Mouse (Mus musculus) forebrain, embryonic 10.5 days (tissue): ENCODE measurements around the gene Lamb2. TPM values are rescaled to one million over a fixed set of nuclear protein-coding genes. Genes with fewer than 3 reads are reported as not detected.

Source experiments
- DNase-seq: peaks from one replicate; pipeline ENCODE4 v3.0.0-alpha.2; 2017; ENCODE audit warnings: low spot score; ENCODE audit errors: extremely low spot score
- H3K27ac ChIP-seq: fragments of 300-500 bp; sonication (generic); 2 replicates; pipeline ENCODE4 v1.5.1; 2016; ENCODE audit warnings: mild to moderate bottlenecking
- H3K27me3 ChIP-seq: fragments of 300-500 bp; sonication (generic); 2 replicates; pipeline ENCODE4 v1.6.1; 2016; ENCODE audit warnings: mild to moderate bottlenecking; ENCODE audit not compliant: poor library complexity, severe bottlenecking
- H3K36me3 ChIP-seq: fragments of 300-500 bp; sonication (generic); replicated peaks from 2 replicates; pipeline ENCODE4 v1.6.1; 2016; ENCODE audit warnings: mild to moderate bottlenecking, moderate library complexity
- H3K4me1 ChIP-seq: fragments of 300-500 bp; sonication (generic); 2 replicates; pipeline ENCODE4 v1.6.1; 2016
- H3K4me3 ChIP-seq: fragments of 300-500 bp; sonication (generic); 2 replicates; pipeline ENCODE4 v1.5.1; 2016; ENCODE audit warnings: mild to moderate bottlenecking, moderate library complexity
- H3K9me3 ChIP-seq: fragments of 300-500 bp; sonication (generic); 2 replicates; pipeline ENCODE4 v1.6.1; 2016; ENCODE audit warnings: mild to moderate bottlenecking, moderate library complexity
- WGBS: fragments of 180-500 bp; shearing (Covaris S2); methylation state at CpG from one replicate; pipeline ENCODE4 v1.1.7; 2016; 5-methylcytosine and 5-hydroxymethylcytosine counted together
- polyA plus RNA-seq: library from polyadenylated mRNA; unstranded; fragments of >200 nt; fragmentation: Nextera tagmentation; extraction: Ambion mirVana; gene quantifications from 2 replicates; pipeline ENCODE4 v1.2.1, GENCODE M21; 2016

The Lamb2 gene
- polyA plus RNA-seq, 1 experiment from 2014 or later: 34.8 TPM

GRCm38 (mm10) chr9:108488403-108488802 lies 8.9 kb downstream of the Lamb2 start:
- H3K9me3 ChIP-seq: no peaks in the 10 kb centered on the region
- no peak for DNase-seq
- 92% methylated on average over 17 of the region's 17 CpGs for WGBS

GRCm38 (mm10) chr9:108489215-108489614 lies 9.7 kb downstream of the Lamb2 start:
- Histone ChIP-seq H3K9me3 (no peaks in the 10 kb centered on the region), H3K4me1 (peaks cover 27% of the 10 kb centered on the region), H3K27ac (peak overlapping the region; percentile 95; the same call in 1 of the 2 replicates), H3K4me3 (peak overlapping the region; percentile 89; the same call in 1 of the 2 replicates), H3K27me3 (no peaks in the 10 kb centered on the region), H3K36me3 (peaks cover 83% of the 10 kb centered on the region)
- no peak for DNase-seq
- 96% methylated on average over 20 of the region's 20 CpGs for WGBS

More at GRCm38 (mm10) chr9:108488403-108488802, 8.9 kb downstream of the Lamb2 start:
- H3K36me3 ChIP-seq: peaks cover 83% of the 10 kb centered on the region
- no peaks in the 10 kb centered on the region for H3K27me3 ChIP-seq
- H3K4me3 ChIP-seq: no peak overlapping the region
- H3K27ac ChIP-seq: no peak overlapping the region
- H3K4me1 ChIP-seq: peaks cover 27% of the 10 kb centered on the region

DNA sequence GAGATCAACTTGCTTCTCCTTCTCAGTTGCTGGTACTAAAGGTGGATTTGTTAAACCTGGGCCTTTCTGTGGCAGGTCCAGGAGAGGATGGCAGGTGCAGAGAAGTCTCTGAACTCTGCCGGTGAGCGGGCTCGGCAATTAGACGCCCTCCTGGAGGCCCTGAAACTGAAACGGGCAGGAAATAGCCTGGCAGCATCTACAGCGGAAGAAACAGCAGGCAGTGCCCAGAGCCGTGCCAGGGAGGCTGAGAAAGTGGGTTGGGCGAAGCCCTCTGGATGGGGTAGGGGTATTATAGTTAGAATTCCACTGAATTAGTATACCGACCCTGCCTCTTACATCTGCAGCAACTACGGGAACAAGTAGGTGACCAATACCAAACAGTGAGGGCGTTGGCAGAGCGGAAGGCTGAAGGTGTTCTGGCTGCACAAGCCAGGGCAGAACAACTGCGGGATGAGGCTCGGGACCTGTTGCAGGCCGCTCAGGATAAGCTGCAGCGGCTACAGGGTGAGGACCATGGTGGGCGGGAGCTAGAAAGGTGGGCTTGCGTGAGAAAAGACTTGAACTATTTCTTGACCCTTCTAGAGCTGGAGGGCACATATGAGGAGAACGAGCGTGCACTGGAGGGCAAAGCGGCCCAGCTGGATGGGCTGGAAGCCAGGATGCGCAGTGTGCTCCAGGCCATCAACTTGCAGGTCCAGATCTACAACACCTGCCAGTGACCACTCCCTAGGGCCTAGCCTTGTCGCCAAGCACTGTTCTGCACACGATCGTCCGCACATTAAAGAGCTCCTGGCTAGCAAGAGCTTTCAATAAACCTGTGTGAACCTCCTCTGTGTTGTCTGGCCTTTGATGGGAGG lies 10.4 kb downstream of the Lamb2 start:
- peak; percentile 23 for DNase-seq
- H3K4me1 ChIP-seq: peaks cover 27% of the 10 kb centered on the region
- H3K27me3 ChIP-seq: no peaks in the 10 kb centered on the region
- H3K9me3 ChIP-seq: no peaks in the 10 kb centered on the region
- peaks cover 83% of the 10 kb centered on the region for H3K36me3 ChIP-seq
- peak overlapping the region; percentile 89 for H3K4me3 ChIP-seq
- H3K27ac ChIP-seq: peak overlapping the region; percentile 95
- 71% methylated on average over 26 of the region's 26 CpGs for WGBS

GRCm38 (mm10) chr9:108490559-108491285 lies 11.2 kb downstream of the Lamb2 start, which contains the start of gene Usp19:
Gene Usp19, plus strand, starts transcription at chr9:108490602.
- Histone ChIP-seq H3K36me3 (peaks cover 83% of the 10 kb centered on the region), H3K4me1 (peaks cover 27% of the 10 kb centered on the region), H3K27ac (peak within 1 kb of the TSS; percentile 95), H3K4me3 (peak within 1 kb of the TSS; percentile 89), H3K27me3 (no peaks in the 10 kb centered on the region), H3K9me3 (no peaks in the 10 kb centered on the region)
- under 1% methylated on average over 68 of the region's 69 CpGs for WGBS
- DNase-seq: peak; percentile 96

DNA sequence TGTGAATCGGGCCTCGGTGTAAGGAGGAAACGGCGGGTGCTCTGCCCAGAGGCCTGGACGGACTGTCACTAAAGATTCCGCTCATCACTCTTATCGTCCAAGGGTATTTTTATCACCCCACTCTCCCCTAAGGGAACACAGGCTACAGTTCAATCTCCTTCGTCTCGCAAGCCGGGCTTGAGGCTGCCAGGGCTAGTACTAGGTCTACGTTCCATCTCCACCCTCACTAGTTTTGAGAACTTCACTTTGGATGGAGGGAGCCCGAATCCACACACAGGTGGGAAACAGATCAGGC lies 11.7 kb downstream of the Lamb2 start:
- no peaks in the 10 kb centered on the region for H3K9me3 ChIP-seq
- peak overlapping the region; percentile 89 for H3K4me3 ChIP-seq
- peak overlapping the region; percentile 95 for H3K27ac ChIP-seq
- peaks cover 27% of the 10 kb centered on the region for H3K4me1 ChIP-seq
- DNase-seq: no peak
- H3K27me3 ChIP-seq: no peaks in the 10 kb centered on the region
- H3K36me3 ChIP-seq: peaks cover 83% of the 10 kb centered on the region
- 13% methylated on average over 12 of the region's 12 CpGs for WGBS

- peak overlapping the region; percentile 89 for H3K4me3 ChIP-seq
- H3K36me3 ChIP-seq: peaks cover 83% of the 10 kb centered on the region
- no peaks in the 10 kb centered on the region for H3K9me3 ChIP-seq
- H3K4me1 ChIP-seq: peaks cover 27% of the 10 kb centered on the region
- WGBS: 91% methylated on average over 16 of the region's 16 CpGs
- no peak overlapping the region for H3K27ac ChIP-seq
- no peak for DNase-seq
- H3K27me3 ChIP-seq: no peaks in the 10 kb centered on the region
Observed at GRCm38 (mm10) chr9:108492043-108492750, 12.7 kb downstream of the Lamb2 start.

DNA sequence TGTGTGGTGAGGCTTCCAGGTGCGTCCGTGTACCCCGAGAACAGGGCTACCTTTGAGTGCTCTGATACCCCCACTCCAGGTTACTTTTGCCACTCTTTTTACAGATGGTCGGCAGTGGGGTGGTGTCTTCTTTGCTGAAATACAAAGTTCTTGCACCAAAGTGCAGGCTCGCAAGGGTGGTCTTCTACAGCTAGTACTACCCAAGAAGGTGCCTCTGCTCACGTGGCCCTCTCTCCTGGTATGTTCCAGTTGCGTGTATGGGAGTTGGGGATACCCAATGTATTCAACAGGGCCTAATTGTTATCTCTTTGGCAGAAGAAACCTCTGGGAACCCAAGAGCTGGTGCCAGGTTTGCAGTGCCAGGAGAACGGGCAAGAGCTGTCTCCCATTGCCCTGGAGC lies 13.7 kb downstream of the Lamb2 start:
- H3K9me3 ChIP-seq: no peaks in the 10 kb centered on the region
- peaks cover 83% of the 10 kb centered on the region for H3K36me3 ChIP-seq
- H3K27ac ChIP-seq: no peak overlapping the region
- H3K4me1 ChIP-seq: peaks cover 27% of the 10 kb centered on the region
- H3K4me3 ChIP-seq: no peak overlapping the region
- no peak for DNase-seq
- WGBS: 97% methylated on average over 8 of the region's 8 CpGs
- no peaks in the 10 kb centered on the region for H3K27me3 ChIP-seq

- no peak for DNase-seq
- peaks cover 27% of the 10 kb centered on the region for H3K4me1 ChIP-seq
- H3K4me3 ChIP-seq: no peak overlapping the region
- H3K36me3 ChIP-seq: peaks cover 83% of the 10 kb centered on the region
- WGBS: 97% methylated on average over 19 of the region's 19 CpGs
- no peak overlapping the region for H3K27ac ChIP-seq
- no peaks in the 10 kb centered on the region for H3K9me3 ChIP-seq
- H3K27me3 ChIP-seq: no peaks in the 10 kb centered on the region
Observed at GRCm38 (mm10) chr9:108494146-108494825, 14.8 kb downstream of the Lamb2 start.

- H3K4me3 ChIP-seq: no peak overlapping the region
- no peaks in the 10 kb centered on the region for H3K9me3 ChIP-seq
- peaks cover 22% of the 10 kb centered on the region for H3K4me1 ChIP-seq
- no peak overlapping the region for H3K27ac ChIP-seq
- H3K36me3 ChIP-seq: peaks cover 83% of the 10 kb centered on the region
- no peaks in the 10 kb centered on the region for H3K27me3 ChIP-seq
- no peak for DNase-seq
- 83% methylated on average over 10 of the region's 10 CpGs for WGBS
Observed at GRCm38 (mm10) chr9:108494905-108495304, 15.4 kb downstream of the Lamb2 start.

- 96% methylated on average over 7 of the region's 7 CpGs for WGBS
- Histone ChIP-seq H3K27ac (no peak overlapping the region), H3K4me3 (no peak overlapping the region), H3K4me1 (no peaks in the 10 kb centered on the region), H3K27me3 (no peaks in the 10 kb centered on the region), H3K36me3 (peaks cover 95% of the 10 kb centered on the region), H3K9me3 (no peaks in the 10 kb centered on the region)
- no peak for DNase-seq
Observed at GRCm38 (mm10) chr9:108499231-108499630, 19.7 kb downstream of the Lamb2 start.

- Histone ChIP-seq H3K36me3 (peaks cover 88% of the 10 kb centered on the region), H3K9me3 (no peaks in the 10 kb centered on the region), H3K4me1 (no peaks in the 10 kb centered on the region), H3K27ac (no peak overlapping the region), H3K27me3 (no peaks in the 10 kb centered on the region), H3K4me3 (no peak overlapping the region)
- DNase-seq: no peak
- WGBS: 95% methylated on average over 15 of the region's 15 CpGs
Observed at GRCm38 (mm10) chr9:108499943-108500342, 20.4 kb downstream of the Lamb2 start.

DNA sequence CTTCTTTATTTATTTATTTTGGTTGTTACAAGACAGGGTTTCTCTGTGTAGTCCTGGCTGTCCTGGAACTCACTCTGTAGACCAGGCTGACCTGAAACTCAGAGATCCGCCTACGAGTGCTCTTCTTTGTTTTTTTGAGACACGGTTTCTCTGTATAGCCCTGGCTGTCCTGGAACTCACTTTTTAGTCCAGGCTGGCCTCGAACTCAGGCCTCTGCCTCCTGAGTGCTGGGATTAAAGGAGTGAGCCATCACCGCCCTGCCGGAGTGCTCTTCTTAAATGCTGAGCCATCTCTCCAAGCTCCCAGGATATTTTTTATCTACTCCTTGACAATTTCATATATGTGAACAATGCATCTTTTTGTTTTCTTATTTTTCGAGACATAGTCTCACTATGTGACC lies 27.4 kb downstream of the Lamb2 start:
- peaks cover 22% of the 10 kb centered on the region for H3K4me1 ChIP-seq
- H3K4me3 ChIP-seq: peak overlapping the region; percentile 71
- no peak overlapping the region for H3K27ac ChIP-seq
- H3K9me3 ChIP-seq: no peaks in the 10 kb centered on the region
- peaks cover 50% of the 10 kb centered on the region for H3K36me3 ChIP-seq
- WGBS: 90% methylated on average over 7 of the region's 7 CpGs
- no peak for DNase-seq
- no peaks in the 10 kb centered on the region for H3K27me3 ChIP-seq
